Mouse (Mus musculus): ENCODE results near the gene Eid3.

- no peak for TF ChIP-seq FLI1 (IDR thresholded peaks at IDR 0.05; ENCODE audit: low read length)
- TF ChIP-seq GATA1 (IDR thresholded peaks at IDR 0.05; ENCODE audit: borderline replicate concordance, low read length), result no peak
These were observed 42.6 kb upstream of the Eid3 start for GRCm38 (mm10) chr10:82823779-82824177.

Measured in megakaryocyte, embryonic 14.5 days (primary cell).